Mouse (Mus musculus): Measurements from ENCODE around the gene Agbl5. TPM values are rescaled to one million over a fixed set of nuclear protein-coding genes. Genes with fewer than 3 reads are reported as not detected.

The Agbl5 gene
- 24.1 and 24.5 TPM in 2 replicates for polyA plus RNA-seq (2015; fragmentation: Nextera tagmentation; extraction: Ambion mirVana)

- Histone ChIP-seq H3K4me2 (ENCODE audit: low read length) (peak within 1 kb of the TSS; percentile 58), H3K4me3 (ENCODE audit: low read depth, low read length) (peak within 1 kb of the TSS; percentile 64), H3K27me3 (ENCODE audit: control insufficient read depth, insufficient read depth, low read depth, low read length) (no peaks in the 10 kb centered on the region), H3K27ac (ENCODE audit: low read length) (peak within 1 kb of the TSS; percentile 98), H3K36me3 (ENCODE audit: control insufficient read depth, insufficient read depth, low read length) (peaks cover 26% of the 10 kb centered on the region), H3K9me3 (replicated peaks; ENCODE audit: control insufficient read depth, low read length, poor library complexity, severe bottlenecking) (no peaks in the 10 kb centered on the region), H3K4me1 (ENCODE audit: control insufficient read depth, insufficient read depth, low read length) (peaks cover 22% of the 10 kb centered on the region), H3K9ac (ENCODE audit: low read depth, low read length) (peak within 1 kb of the TSS; percentile 88)
- ATAC-seq: peak; percentile 95
- WGBS: under 1% methylated on average over 42 of the region's 42 CpGs
Measured at GRCm38 (mm10) chr5:30888337-30889087, at the start of gene Agbl5. Gene Agbl5 (plus strand): TSS chr5:30888694.

DNA sequence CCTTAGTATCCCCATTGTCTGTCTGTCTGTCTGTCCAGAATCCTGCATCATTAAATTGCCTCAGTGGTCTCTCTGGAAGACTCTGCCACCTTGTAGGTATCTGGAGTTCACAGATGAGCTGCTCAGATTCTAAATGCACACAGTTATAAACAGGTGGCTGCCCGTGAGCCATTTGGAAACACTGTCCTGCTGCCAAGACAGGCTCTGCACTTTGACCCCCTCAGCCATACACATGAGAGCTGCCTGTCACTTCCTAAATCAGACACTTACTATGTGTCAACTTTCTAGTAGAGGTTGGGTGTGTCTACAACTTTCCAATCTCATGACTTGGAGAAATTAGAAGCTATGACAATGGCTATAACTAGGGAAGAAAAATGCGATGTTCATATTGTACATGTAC lies 48.8 kb upstream of the Agbl5 start:
- H3K4me3 ChIP-seq (ENCODE audit: low read depth, low read length): no peak overlapping the region

DNA sequence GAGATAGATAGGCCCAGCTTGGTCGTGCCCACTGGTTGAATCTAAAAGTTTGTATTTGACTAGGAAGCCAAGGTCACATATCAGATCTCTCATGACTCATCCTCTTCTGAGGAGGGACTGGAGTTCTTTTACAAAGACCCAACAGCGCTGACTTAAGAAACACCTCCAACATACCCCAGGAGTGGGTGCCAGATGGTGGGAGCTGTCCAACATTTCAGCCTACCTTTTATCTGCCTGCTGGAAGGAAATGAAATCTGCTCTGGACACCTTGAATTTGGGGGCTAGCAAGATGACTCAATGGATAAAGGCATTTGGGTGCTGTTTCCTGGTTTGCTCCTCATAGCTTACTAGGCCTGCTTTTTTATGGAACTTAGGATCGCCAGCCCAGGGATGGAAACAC lies 46.6 kb upstream of the Agbl5 start:
- H3K4me3 ChIP-seq (ENCODE audit: low read depth, low read length): no peak overlapping the region
- H3K27me3 ChIP-seq (ENCODE audit: control insufficient read depth, insufficient read depth, low read depth, low read length): no peaks in the 10 kb centered on the region
- H3K4me2 ChIP-seq (ENCODE audit: low read length): no peak overlapping the region
- H3K36me3 ChIP-seq (ENCODE audit: control insufficient read depth, insufficient read depth, low read length): peaks cover 5% of the 10 kb centered on the region; the same call in 1 of the 2 replicates
- H3K9ac ChIP-seq (ENCODE audit: low read depth, low read length): no peak overlapping the region
- no peaks in the 10 kb centered on the region for H3K4me1 ChIP-seq (ENCODE audit: control insufficient read depth, insufficient read depth, low read length)
- WGBS: 61% methylated on average over 3 of the region's 3 CpGs
- no peak for ATAC-seq
- H3K27ac ChIP-seq (ENCODE audit: low read length): no peak overlapping the region
- H3K9me3 ChIP-seq (replicated peaks; ENCODE audit: control insufficient read depth, low read length, poor library complexity, severe bottlenecking): no peaks in the 10 kb centered on the region

More for the DNA sequence above, 48.8 kb upstream of the Agbl5 start:
- Histone ChIP-seq H3K4me2 (ENCODE audit: low read length) (no peak overlapping the region), H3K9ac (ENCODE audit: low read depth, low read length) (no peak overlapping the region), H3K4me1 (ENCODE audit: control insufficient read depth, insufficient read depth, low read length) (no peaks in the 10 kb centered on the region), H3K27ac (ENCODE audit: low read length) (no peak overlapping the region), H3K36me3 (ENCODE audit: control insufficient read depth, insufficient read depth, low read length) (peaks cover 9% of the 10 kb centered on the region; the same call in 1 of the 2 replicates), H3K27me3 (ENCODE audit: control insufficient read depth, insufficient read depth, low read depth, low read length) (no peaks in the 10 kb centered on the region), H3K9me3 (replicated peaks; ENCODE audit: control insufficient read depth, low read length, poor library complexity, severe bottlenecking) (no peaks in the 10 kb centered on the region)
- 87% methylated on average over 2 of the region's 2 CpGs for WGBS
- ATAC-seq: no peak

DNA sequence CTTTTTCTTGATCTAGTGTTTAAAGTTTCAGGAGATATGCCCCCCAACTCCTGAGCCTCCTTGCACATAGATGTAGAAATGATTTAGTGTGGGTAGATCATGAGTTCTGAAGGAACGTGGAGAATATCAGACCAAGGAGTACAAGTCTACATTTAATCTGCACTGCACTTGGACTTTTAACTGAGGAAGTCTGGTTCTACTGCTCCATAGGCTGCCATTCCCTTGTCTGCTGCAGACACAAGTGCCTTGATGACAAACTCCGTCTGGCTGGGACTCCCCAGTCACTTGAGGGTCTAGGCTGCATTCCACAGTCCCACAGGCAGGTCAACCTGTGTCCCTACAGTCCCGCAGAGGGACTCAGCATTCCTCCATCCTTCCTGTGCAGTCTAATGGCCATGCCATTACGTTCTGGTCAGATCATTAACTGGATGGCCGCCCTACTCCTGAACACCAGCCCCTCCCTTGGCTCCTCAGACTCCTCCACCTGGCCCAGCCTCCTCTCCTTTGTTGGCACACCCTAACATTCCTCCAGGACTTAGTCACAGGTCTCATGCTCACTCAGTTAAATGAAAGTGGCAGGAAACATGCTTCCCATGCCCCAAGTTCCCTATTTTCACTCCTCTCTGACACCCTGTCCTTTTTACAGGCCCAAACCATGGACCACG lies 38.5 kb upstream of the Agbl5 start:
- H3K4me3 ChIP-seq (ENCODE audit: low read depth, low read length): no peak overlapping the region
- WGBS: 68% methylated on average over 6 of the region's 6 CpGs
- H3K9ac ChIP-seq (ENCODE audit: low read depth, low read length): no peak overlapping the region

DNA sequence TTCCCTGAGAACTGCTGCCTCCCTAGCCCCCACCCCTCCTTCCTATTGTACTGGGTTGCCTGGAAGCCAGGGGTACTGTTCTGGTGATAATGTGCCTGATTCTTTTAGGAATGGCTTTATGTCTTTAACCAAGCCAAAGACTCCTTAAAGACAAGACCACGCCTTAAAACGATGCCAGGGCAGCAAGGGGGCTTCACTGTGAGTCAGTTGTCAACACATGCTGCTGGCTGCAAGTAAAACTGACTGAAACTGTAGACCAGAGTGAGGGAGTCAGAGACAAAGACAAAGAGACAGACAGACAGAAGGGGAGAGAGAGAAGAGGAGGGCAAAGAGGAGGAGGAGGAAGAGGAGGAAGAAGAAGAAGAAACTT lies 38.0 kb upstream of the Agbl5 start:
- no peak for ATAC-seq
- H3K9me3 ChIP-seq (replicated peaks; ENCODE audit: control insufficient read depth, low read length, poor library complexity, severe bottlenecking): no peaks in the 10 kb centered on the region
- H3K4me3 ChIP-seq (ENCODE audit: low read depth, low read length): no peak overlapping the region
- no peaks in the 10 kb centered on the region for H3K36me3 ChIP-seq (ENCODE audit: control insufficient read depth, insufficient read depth, low read length)
- WGBS: 72% methylated on average over 2 of the region's 2 CpGs
- no peak overlapping the region for H3K27ac ChIP-seq (ENCODE audit: low read length)
- H3K9ac ChIP-seq (ENCODE audit: low read depth, low read length): no peak overlapping the region
- H3K27me3 ChIP-seq (ENCODE audit: control insufficient read depth, insufficient read depth, low read depth, low read length): no peaks in the 10 kb centered on the region
- H3K4me1 ChIP-seq (ENCODE audit: control insufficient read depth, insufficient read depth, low read length): no peaks in the 10 kb centered on the region
- H3K4me2 ChIP-seq (ENCODE audit: low read length): no peak overlapping the region

More for the DNA sequence above, 38.5 kb upstream of the Agbl5 start:
- no peaks in the 10 kb centered on the region for H3K4me1 ChIP-seq (ENCODE audit: control insufficient read depth, insufficient read depth, low read length)
- H3K27ac ChIP-seq (ENCODE audit: low read length): no peak overlapping the region
- H3K36me3 ChIP-seq (ENCODE audit: control insufficient read depth, insufficient read depth, low read length): no peaks in the 10 kb centered on the region
- no peak for ATAC-seq
- H3K4me2 ChIP-seq (ENCODE audit: low read length): no peak overlapping the region
- no peaks in the 10 kb centered on the region for H3K27me3 ChIP-seq (ENCODE audit: control insufficient read depth, insufficient read depth, low read depth, low read length)
- H3K9me3 ChIP-seq (replicated peaks; ENCODE audit: control insufficient read depth, low read length, poor library complexity, severe bottlenecking): no peaks in the 10 kb centered on the region

GRCm38 (mm10) chr5:30853522-30853921 lies 35.0 kb upstream of the Agbl5 start:
- H3K36me3 ChIP-seq (ENCODE audit: control insufficient read depth, insufficient read depth, low read length): no peaks in the 10 kb centered on the region
- H3K4me3 ChIP-seq (ENCODE audit: low read depth, low read length): no peak overlapping the region
- WGBS: 93% methylated on average over 4 of the region's 4 CpGs
- no peaks in the 10 kb centered on the region for H3K9me3 ChIP-seq (replicated peaks; ENCODE audit: control insufficient read depth, low read length, poor library complexity, severe bottlenecking)
- no peaks in the 10 kb centered on the region for H3K27me3 ChIP-seq (ENCODE audit: control insufficient read depth, insufficient read depth, low read depth, low read length)
- no peak overlapping the region for H3K27ac ChIP-seq (ENCODE audit: low read length)
- no peaks in the 10 kb centered on the region for H3K4me1 ChIP-seq (ENCODE audit: control insufficient read depth, insufficient read depth, low read length)
- no peak overlapping the region for H3K9ac ChIP-seq (ENCODE audit: low read depth, low read length)
- no peak overlapping the region for H3K4me2 ChIP-seq (ENCODE audit: low read length)
- no peak for ATAC-seq

GRCm38 (mm10) chr5:30855674-30856073 lies 32.8 kb upstream of the Agbl5 start:
- no peak overlapping the region for H3K27ac ChIP-seq (ENCODE audit: low read length)
- no peak overlapping the region for H3K4me3 ChIP-seq (ENCODE audit: low read depth, low read length)
- no peaks in the 10 kb centered on the region for H3K36me3 ChIP-seq (ENCODE audit: control insufficient read depth, insufficient read depth, low read length)
- 61% methylated on average over 3 of the region's 3 CpGs for WGBS
- no peaks in the 10 kb centered on the region for H3K4me1 ChIP-seq (ENCODE audit: control insufficient read depth, insufficient read depth, low read length)
- no peak for ATAC-seq
- H3K9ac ChIP-seq (ENCODE audit: low read depth, low read length): no peak overlapping the region
- H3K4me2 ChIP-seq (ENCODE audit: low read length): no peak overlapping the region
- no peaks in the 10 kb centered on the region for H3K27me3 ChIP-seq (ENCODE audit: control insufficient read depth, insufficient read depth, low read depth, low read length)
- H3K9me3 ChIP-seq (replicated peaks; ENCODE audit: control insufficient read depth, low read length, poor library complexity, severe bottlenecking): no peaks in the 10 kb centered on the region

DNA sequence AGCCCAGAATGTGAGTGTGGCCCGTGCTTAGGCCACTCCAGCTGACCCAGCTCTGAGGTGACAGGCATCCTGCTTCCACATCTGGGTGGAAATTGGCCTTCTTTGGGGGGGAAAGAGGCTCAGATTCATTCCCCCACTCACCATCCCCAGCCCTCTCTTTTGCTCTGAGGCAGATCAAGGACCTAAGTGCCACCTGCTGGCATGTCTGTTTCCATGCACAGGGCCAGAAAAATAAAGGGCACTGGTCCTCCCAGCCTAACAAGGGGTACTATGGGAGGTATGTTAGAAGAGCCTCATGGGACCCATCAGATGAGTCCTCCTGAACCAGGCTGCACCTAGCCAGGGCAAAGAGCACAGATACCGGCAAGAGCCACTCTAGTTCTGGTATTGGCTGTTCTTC lies 32.4 kb upstream of the Agbl5 start:
- H3K27ac ChIP-seq (ENCODE audit: low read length): no peak overlapping the region
- no peaks in the 10 kb centered on the region for H3K4me1 ChIP-seq (ENCODE audit: control insufficient read depth, insufficient read depth, low read length)
- H3K9me3 ChIP-seq (replicated peaks; ENCODE audit: control insufficient read depth, low read length, poor library complexity, severe bottlenecking): no peaks in the 10 kb centered on the region
- no peaks in the 10 kb centered on the region for H3K27me3 ChIP-seq (ENCODE audit: control insufficient read depth, insufficient read depth, low read depth, low read length)
- ATAC-seq: no peak; the same call in 1 of the 2 replicates
- no peaks in the 10 kb centered on the region for H3K36me3 ChIP-seq (ENCODE audit: control insufficient read depth, insufficient read depth, low read length)
- no peak overlapping the region for H3K4me3 ChIP-seq (ENCODE audit: low read depth, low read length)
- no peak overlapping the region for H3K4me2 ChIP-seq (ENCODE audit: low read length)
- H3K9ac ChIP-seq (ENCODE audit: low read depth, low read length): no peak overlapping the region
- 80% methylated on average over 2 of the region's 2 CpGs for WGBS

- no peak overlapping the region for H3K9ac ChIP-seq (ENCODE audit: low read depth, low read length)
- H3K36me3 ChIP-seq (ENCODE audit: control insufficient read depth, insufficient read depth, low read length): peaks cover 25% of the 10 kb centered on the region
- H3K4me1 ChIP-seq (ENCODE audit: control insufficient read depth, insufficient read depth, low read length): no peaks in the 10 kb centered on the region
- WGBS: 50% methylated on average over 4 of the region's 4 CpGs
- H3K27ac ChIP-seq (ENCODE audit: low read length): no peak overlapping the region
- no peak overlapping the region for H3K4me2 ChIP-seq (ENCODE audit: low read length)
- no peak for ATAC-seq
- no peaks in the 10 kb centered on the region for H3K9me3 ChIP-seq (replicated peaks; ENCODE audit: control insufficient read depth, low read length, poor library complexity, severe bottlenecking)
- H3K27me3 ChIP-seq (ENCODE audit: control insufficient read depth, insufficient read depth, low read depth, low read length): no peaks in the 10 kb centered on the region
- no peak overlapping the region for H3K4me3 ChIP-seq (ENCODE audit: low read depth, low read length)
Measured at GRCm38 (mm10) chr5:30863852-30864251, 24.6 kb upstream of the Agbl5 start.
